Mouse (Mus musculus): ENCODE data around the gene Rtf1.

- TF ChIP-seq POLR2A (IDR thresholded peaks at IDR 0.05; ENCODE audit: low read depth, low read length) (no peak), CTCF (conservative IDR thresholded peaks at IDR 0.05; ENCODE audit: insufficient read depth, insufficient read length, low read depth, low read length) (no peak)
These were observed 46.2 kb downstream of the Rtf1 start for GRCm38 (mm10) chr2:119721070-119721469.
